In genomic region chr8:105852146-105852729, GRCm38 (mm10) we compare ENCODE assay signal across 8 mouse cellular contexts. TPM values are rescaled to one million over a fixed set of nuclear protein-coding genes. Genes with fewer than 3 reads are reported as not detected.
DNase-seq lines count a peak whose midpoint lies in the region; ATAC-seq lines count a peak whose summit lies in the region.
"Had no signal": no experiment of that assay in that cellular context is flagged by ENCODE, and none has a peak within 500 bp of the region (broad histone marks: within the 10 kb centered on the region; RNA-seq: fewer than 3 reads in every experiment).

No protein-coding gene starts in this region.

- DNase-seq in kidney, postnatal 10 days: peak; percentile 27
- no peak for DNase-seq in kidney, postnatal 14 days
- DNase-seq in neural tube, embryonic 11.5 days (ENCODE audit: low spot score): peak; percentile 20
- no peak for DNase-seq in spleen, postnatal 14 days (ENCODE audit: low spot score in 2 of 2)
- DNase-seq in right cerebral cortex, adult 18-20 months: no peak

- no peak overlapping the region for H3K27ac ChIP-seq in embryonic facial prominence, embryonic 12.5 days
- no peak overlapping the region for H3K27ac ChIP-seq in intestine, embryonic 15.5 days
- no peak overlapping the region for H3K27ac ChIP-seq in neural tube, embryonic 11.5 days (ENCODE audit: low read depth, low read length)

- H3K36me3 ChIP-seq in embryonic facial prominence, embryonic 12.5 days: peaks cover 20% of the 10 kb centered on the region
- H3K36me3 ChIP-seq in intestine, embryonic 15.5 days: peaks cover 11% of the 10 kb centered on the region
- peaks cover 3% of the 10 kb centered on the region; the same call in 1 of the 2 replicates for H3K36me3 ChIP-seq in neural tube, embryonic 11.5 days (ENCODE audit: control insufficient read depth, insufficient read depth, low read length)

- H3K9ac ChIP-seq in embryonic facial prominence, embryonic 12.5 days: no peak overlapping the region
- H3K9ac ChIP-seq in intestine, embryonic 15.5 days: no peak overlapping the region
- H3K9ac ChIP-seq in neural tube, embryonic 11.5 days (ENCODE audit: low read length): no peak overlapping the region

- no peaks in the 10 kb centered on the region for H3K27me3 ChIP-seq in embryonic facial prominence, embryonic 12.5 days
- H3K27me3 ChIP-seq in intestine, embryonic 15.5 days (replicated peaks): no peaks in the 10 kb centered on the region
- no peaks in the 10 kb centered on the region for H3K27me3 ChIP-seq in neural tube, embryonic 11.5 days (ENCODE audit: control insufficient read depth, insufficient read depth, low read length)

- H3K4me3 ChIP-seq in embryonic facial prominence, embryonic 12.5 days: peak overlapping the region; percentile 79; the same call in 1 of the 2 replicates
- H3K4me3 ChIP-seq in intestine, embryonic 15.5 days (replicated peaks): no peak overlapping the region
- H3K4me3 ChIP-seq in neural tube, embryonic 11.5 days (ENCODE audit: low read depth, low read length): peak overlapping the region; percentile 84; the same call in 1 of the 2 replicates

- peaks cover 22% of the 10 kb centered on the region for H3K4me1 ChIP-seq in embryonic facial prominence, embryonic 12.5 days
- peaks cover 15% of the 10 kb centered on the region for H3K4me1 ChIP-seq in intestine, embryonic 15.5 days (replicated peaks)
- peaks cover 19% of the 10 kb centered on the region for H3K4me1 ChIP-seq in neural tube, embryonic 11.5 days (ENCODE audit: control insufficient read depth, insufficient read depth, low read length)

- WGBS in embryonic facial prominence, embryonic 12.5 days: 81% methylated on average over 12 of the region's 12 CpGs
- 77% methylated on average over 12 of the region's 12 CpGs for WGBS in intestine, embryonic 15.5 days
- 86% methylated on average over 12 of the region's 12 CpGs for WGBS in neural tube, embryonic 11.5 days

- ATAC-seq in embryonic facial prominence, embryonic 12.5 days (ENCODE audit: insufficient number of reproducible peaks, insufficient read depth, low FRiP score, low TSS enrichment): no peak
- ATAC-seq in intestine, embryonic 15.5 days: no peak
- ATAC-seq in neural tube, embryonic 11.5 days (ENCODE audit: insufficient read depth, low FRiP score, low TSS enrichment): no peak

- 0 out of 2 replicates have a peak overlapping the region, but pooled peaks have one; percentile 1 for H3K4me2 ChIP-seq in embryonic facial prominence, embryonic 12.5 days (replicated peaks)
- peak overlapping the region; percentile 67; the same call in 1 of the 2 replicates for H3K4me2 ChIP-seq in intestine, embryonic 15.5 days (replicated peaks)
- no peak overlapping the region for H3K4me2 ChIP-seq in neural tube, embryonic 11.5 days (ENCODE audit: low read depth)

- H3K9me3 ChIP-seq in embryonic facial prominence, embryonic 12.5 days: no peaks in the 10 kb centered on the region
- no peaks in the 10 kb centered on the region for H3K9me3 ChIP-seq in intestine, embryonic 15.5 days
- H3K9me3 ChIP-seq in neural tube, embryonic 11.5 days (ENCODE audit: control insufficient read depth, low read length): no peaks in the 10 kb centered on the region

RNA-seq across cellular contexts. Expression of gene Cenpt, which starts 0.8 kb away (rescaled TPM):
- 59.8 and 60.6 TPM in 2 replicates for polyA plus RNA-seq in embryonic facial prominence, embryonic 12.5 days (2016; fragmentation: Nextera tagmentation; extraction: Ambion mirVana)
- 33.6 and 34.9 TPM in 2 replicates for polyA plus RNA-seq in intestine, embryonic 15.5 days (2015; fragmentation: Nextera tagmentation; extraction: Ambion mirVana)
- polyA plus RNA-seq in neural tube, embryonic 11.5 days (2014; fragmentation: Nextera tagmentation; extraction: Ambion mirVana): 58.3 and 62.6 TPM in 2 replicates

RNA-seq across cellular contexts. Expression of gene Thap11, which starts 2.7 kb away (rescaled TPM):
- polyA plus RNA-seq in embryonic facial prominence, embryonic 12.5 days (2016; fragmentation: Nextera tagmentation; extraction: Ambion mirVana): 84.6 and 86.8 TPM in 2 replicates
- polyA plus RNA-seq in intestine, embryonic 15.5 days (2015; fragmentation: Nextera tagmentation; extraction: Ambion mirVana): 54.9 and 60.0 TPM in 2 replicates
- 68.9 and 71.8 TPM in 2 replicates for polyA plus RNA-seq in neural tube, embryonic 11.5 days (2014; fragmentation: Nextera tagmentation; extraction: Ambion mirVana)

RNA-seq across cellular contexts. Expression of gene Nutf2, which starts 8.1 kb away (rescaled TPM):
- polyA plus RNA-seq in embryonic facial prominence, embryonic 12.5 days (2016; fragmentation: Nextera tagmentation; extraction: Ambion mirVana): 228 and 268 TPM in 2 replicates
- 192 and 253 TPM in 2 replicates for polyA plus RNA-seq in intestine, embryonic 15.5 days (2015; fragmentation: Nextera tagmentation; extraction: Ambion mirVana)
- polyA plus RNA-seq in neural tube, embryonic 11.5 days (2014; fragmentation: Nextera tagmentation; extraction: Ambion mirVana): 342 and 344 TPM in 2 replicates

RNA-seq across cellular contexts. Expression of gene Tsnaxip1, which starts 24.7 kb away (rescaled TPM):
- polyA plus RNA-seq in embryonic facial prominence, embryonic 12.5 days (2016; fragmentation: Nextera tagmentation; extraction: Ambion mirVana): 0.43 TPM in 1 of 2 replicates, not detected in the other
- polyA plus RNA-seq in intestine, embryonic 15.5 days (2015; fragmentation: Nextera tagmentation; extraction: Ambion mirVana): not detected in 2 replicates
- 0.18 and 0.24 TPM in 2 replicates for polyA plus RNA-seq in neural tube, embryonic 11.5 days (2014; fragmentation: Nextera tagmentation; extraction: Ambion mirVana)
- polyA plus RNA-seq: heart, embryonic 14.5 days had no signal

RNA-seq across cellular contexts. Expression of gene Ranbp10, which starts 25.1 kb away (rescaled TPM):
- polyA plus RNA-seq in embryonic facial prominence, embryonic 12.5 days (2016; fragmentation: Nextera tagmentation; extraction: Ambion mirVana): 14.9 and 16.0 TPM in 2 replicates
- polyA plus RNA-seq in intestine, embryonic 15.5 days (2015; fragmentation: Nextera tagmentation; extraction: Ambion mirVana): 8.5 and 8.9 TPM in 2 replicates
- 12.3 and 13.5 TPM in 2 replicates for polyA plus RNA-seq in neural tube, embryonic 11.5 days (2014; fragmentation: Nextera tagmentation; extraction: Ambion mirVana)

Comparison
In these comparisons a context has a peak if more than half of its experiments do, and no peak if none do; other contexts are left out.
1. DNase-seq: peak in kidney, postnatal 10 days (single experiment) and neural tube, embryonic 11.5 days (single experiment); none in kidney, postnatal 14 days (single experiment), spleen, postnatal 14 days (0 of 2) and right cerebral cortex, adult 18-20 months (single experiment).